Mouse (Mus musculus) forebrain, postnatal 0 days (tissue): ENCODE measurements at regions not wholly inside any gene's neighbourhood (a gene's known extent, or its start where the extent isn't known, plus 50 kb on each side); places are given as distances from the start of the nearest gene placed in this dataset.
A peak's percentile ranks its signal among the peaks of the same experiment; 100 is the strongest.

Experiments used
- ATAC-seq: fragments of 200-750 bp; cut with Nextera tagmentation; 2 replicates; pipeline ENCODE4 v1.8.0; 2017; ENCODE audit warnings: mild to moderate bottlenecking, moderate library complexity
- DNase-seq: peaks from one replicate; pipeline ENCODE4 v3.0.0-alpha.2; 2015
- H3K27ac ChIP-seq: fragments of 300-500 bp; sonication (generic); 2 replicates; pipeline ENCODE4 v1.5.1; 2014; ENCODE audit warnings: low read depth, mild to moderate bottlenecking, antibody characterized with exemption, low read length, moderate library complexity, mixed read lengths
- H3K27me3 ChIP-seq: fragments of 300-500 bp; sonication (generic); 2 replicates; pipeline ENCODE4 v1.6.1; 2014; ENCODE audit warnings: mild to moderate bottlenecking, low read length, mixed read lengths; ENCODE audit not compliant: insufficient read depth
- H3K36me3 ChIP-seq: fragments of 300-500 bp; sonication (generic); 2 replicates; pipeline ENCODE4 v1.6.1; 2014; ENCODE audit warnings: mild to moderate bottlenecking, moderate library complexity; ENCODE audit not compliant: insufficient read depth
- H3K4me1 ChIP-seq: fragments of 300-500 bp; sonication (generic); 2 replicates; pipeline ENCODE4 v1.6.1; 2014; ENCODE audit warnings: antibody characterized with exemption; ENCODE audit not compliant: insufficient read depth
- H3K4me2 ChIP-seq: fragments of 300-500 bp; sonication (generic); 2 replicates; pipeline ENCODE4 v1.6.1; 2014; ENCODE audit warnings: low read depth, mild to moderate bottlenecking, moderate library complexity
- H3K4me3 ChIP-seq: fragments of 300-500 bp; sonication (generic); 2 replicates; pipeline ENCODE4 v1.5.1; 2014; ENCODE audit warnings: low read depth, low read length, mixed read lengths
- H3K9ac ChIP-seq: fragments of 300-500 bp; sonication (generic); 2 replicates; pipeline ENCODE4 v1.6.1; 2014; ENCODE audit warnings: mild to moderate bottlenecking
- H3K9me3 ChIP-seq: fragments of 300-500 bp; sonication (generic); 2 replicates; pipeline ENCODE4 v1.6.1; 2016; ENCODE audit warnings: low read length
- CTCF ChIP-seq: sonication (generic); IDR thresholded peaks from 2 replicates; pipeline ENCODE4 v1.5.1; 2016; ENCODE audit warnings: antibody characterized with exemption, control low read depth, low read depth
- WGBS: fragments of 180-500 bp; shearing (Covaris S2); extraction: QIAGEN DNeasy Blood & Tissue Kit; methylation state at CpG from one replicate; pipeline ENCODE4 v1.1.7; 2014; 5-methylcytosine and 5-hydroxymethylcytosine counted together

DNA sequence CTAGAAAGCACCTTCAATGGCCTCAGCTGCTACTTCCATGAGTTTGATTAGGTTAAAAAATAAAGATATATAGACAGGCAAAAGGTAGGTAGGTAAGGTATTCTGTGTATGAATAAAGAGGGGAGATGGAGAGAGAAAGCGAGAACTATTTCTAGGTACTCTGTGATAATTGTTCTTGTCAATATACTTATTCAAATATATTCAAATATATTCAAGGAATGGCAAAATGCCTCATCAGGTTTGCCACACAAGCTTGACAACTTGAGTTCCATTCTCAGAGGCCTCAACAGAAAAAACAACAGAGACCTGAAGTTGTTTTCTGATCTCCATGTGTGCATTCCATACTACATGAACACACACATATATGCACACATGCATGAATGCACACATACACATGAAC, 240.2 kb upstream of the Gm38303 start:
- H3K4me3 ChIP-seq = no peak overlapping the region
- H3K4me1 ChIP-seq = no peaks in the 10 kb centered on the region
- H3K27ac ChIP-seq = no peak overlapping the region
- no peaks in the 10 kb centered on the region for H3K36me3 ChIP-seq
- no peaks in the 10 kb centered on the region for H3K9me3 ChIP-seq
- peak; percentile 5 for DNase-seq
- peak; percentile 59; the same call in 1 of the 2 replicates for ATAC-seq
- H3K9ac ChIP-seq = no peak overlapping the region
- no peak overlapping the region for H3K4me2 ChIP-seq
- no peak for TF ChIP-seq CTCF
- 51% methylated on average over 1 of the region's 1 CpGs for WGBS
- H3K27me3 ChIP-seq = no peaks in the 10 kb centered on the region

GRCm38 (mm10) chr3:10575213-10575612, 239.7 kb upstream of the Gm38303 start:
- no peak for TF ChIP-seq CTCF
- Histone ChIP-seq H3K4me3 (no peak overlapping the region), H3K4me2 (no peak overlapping the region), H3K36me3 (no peaks in the 10 kb centered on the region), H3K4me1 (no peaks in the 10 kb centered on the region), H3K27me3 (no peaks in the 10 kb centered on the region), H3K9me3 (no peaks in the 10 kb centered on the region), H3K27ac (no peak overlapping the region), H3K9ac (no peak overlapping the region)
- DNase-seq (peak; percentile 54), ATAC-seq (peak; percentile 89)
- 28% methylated on average over 1 of the region's 1 CpGs for WGBS

DNA sequence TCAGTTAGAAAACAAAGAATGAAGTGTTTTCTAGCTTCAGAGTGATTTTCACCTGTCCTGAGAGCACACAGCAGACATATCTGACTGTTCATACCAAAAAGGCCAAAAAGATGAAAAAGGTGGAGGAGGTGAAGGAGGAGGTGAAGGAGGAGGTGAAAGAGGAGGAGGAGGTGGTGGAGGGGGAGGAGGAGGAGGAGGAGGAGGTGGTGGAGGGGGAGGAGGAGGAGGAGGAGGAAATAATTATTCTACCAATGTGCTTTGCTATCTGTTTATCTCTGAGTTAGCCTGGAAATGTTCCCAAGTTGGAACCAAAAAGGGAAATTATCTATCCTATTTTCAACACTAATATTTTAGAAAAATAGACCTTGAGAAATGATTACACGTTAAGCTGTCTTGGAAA, 239.3 kb upstream of the Gm38303 start:
- Histone ChIP-seq H3K36me3 (no peaks in the 10 kb centered on the region), H3K9me3 (no peaks in the 10 kb centered on the region), H3K4me2 (no peak overlapping the region), H3K4me1 (no peaks in the 10 kb centered on the region), H3K4me3 (no peak overlapping the region), H3K27ac (no peak overlapping the region; the same call in 1 of the 2 replicates), H3K27me3 (no peaks in the 10 kb centered on the region), H3K9ac (no peak overlapping the region)
- ATAC-seq = peak; percentile 6; the same call in 1 of the 2 replicates
- no peak for DNase-seq
- 26% methylated on average over 1 of the region's 1 CpGs for WGBS
- TF ChIP-seq CTCF = no peak
